Mouse (Mus musculus) yolk sac, embryonic 10.5 days (tissue): ENCODE data around the gene Lysmd1.

Experiments
- DNase-seq: peaks from one replicate; pipeline ENCODE4 v3.0.0-alpha.2; 2017; ENCODE audit warnings: low spot score

The Lysmd1 gene

GRCm38 (mm10) chr3:95173256-95173949 is 39.5 kb downstream of the Lysmd1 start:
- DNase-seq = no peak

GRCm38 (mm10) chr3:95174011-95174592 is 40.2 kb downstream of the Lysmd1 start:
- DNase-seq = peak; percentile 67

- no peak for DNase-seq
Measured at GRCm38 (mm10) chr3:95176500-95176899, 42.6 kb downstream of the Lysmd1 start.

GRCm38 (mm10) chr3:95177583-95177982 is 43.7 kb downstream of the Lysmd1 start:
- no peak for DNase-seq

GRCm38 (mm10) chr3:95178948-95179347 is 45.1 kb downstream of the Lysmd1 start:
- no peak for DNase-seq

GRCm38 (mm10) chr3:95179890-95180289 is 46.0 kb downstream of the Lysmd1 start:
- DNase-seq = no peak

GRCm38 (mm10) chr3:95181841-95182240 is 48.0 kb downstream of the Lysmd1 start:
- DNase-seq = no peak

GRCm38 (mm10) chr3:95184796-95185577 is 51.1 kb downstream of the Lysmd1 start:
- DNase-seq = no peak

GRCm38 (mm10) chr3:95186100-95186499 is 52.2 kb downstream of the Lysmd1 start:
- DNase-seq = no peak

GRCm38 (mm10) chr3:95186888-95187287 is 53.0 kb downstream of the Lysmd1 start:
- peak; percentile 51 for DNase-seq
